Mouse (Mus musculus) CD4-positive naive resting alpha-beta T cell, adult 57 days (primary cell): ENCODE measurements around the gene E330014E10Rik. TPM values are rescaled to one million over a fixed set of nuclear protein-coding genes. Genes with fewer than 3 reads are reported as not detected.

Experiments
- total RNA-seq: library from RNA; stranded (reverse); gene quantifications from one replicate; pipeline ENCODE4 v1.2.4, GENCODE M21; 2023

Gene E330014E10Rik
- not detected for total RNA-seq

DNA sequence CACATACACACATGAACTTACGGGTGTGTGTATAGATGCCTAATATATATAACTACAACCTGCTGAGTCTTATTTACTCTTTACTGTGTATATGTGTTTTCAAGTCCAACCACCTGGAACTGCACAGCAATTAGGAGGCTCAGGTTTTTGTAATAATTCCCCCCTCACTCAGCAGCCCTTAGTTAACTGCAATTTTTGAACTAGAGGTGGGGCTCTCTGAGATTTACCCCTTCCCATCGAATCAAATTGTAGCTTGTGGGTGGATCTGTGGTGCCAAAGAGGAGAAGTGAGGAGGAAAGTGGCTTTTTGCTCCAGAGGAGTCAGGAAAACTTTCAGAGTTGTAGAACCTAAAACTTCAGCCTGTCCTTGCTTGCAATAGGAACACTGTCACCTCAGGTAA, at the start of gene E330014E10Rik:
Gene E330014E10Rik (plus strand): TSS at position 301 of the 400 bp plus-strand sequence.

GRCm38 (mm10) chr5:95736073-95736472, 39.7 kb upstream of the E330014E10Rik start, which contains the start of gene Gm7978:
Gene Gm7978, minus strand, starts transcription at chr5:95736173.

GRCm38 (mm10) chr5:95741714-95742113, 34.1 kb upstream of the E330014E10Rik start, which contains the start of gene Gm7982:
Gene Gm7982, plus strand, starts transcription at chr5:95742014.

Other genes starting within 250 kb of the E330014E10Rik start
- not detected for gene Gm7971, start 181.1 kb upstream of the E330014E10Rik start, total RNA-seq
- gene Gm7978, start 39.8 kb upstream of the E330014E10Rik start, total RNA-seq: not detected
- gene Gm7982, start 34.0 kb upstream of the E330014E10Rik start, total RNA-seq: not detected
- gene Cxcl13, start 181.0 kb downstream of the E330014E10Rik start, total RNA-seq: 0.50 TPM